Mouse (Mus musculus): ENCODE results near the gene Adgrd1. TPM values are rescaled to one million over a fixed set of nuclear protein-coding genes. Genes with fewer than 3 reads are reported as not detected.

Adgrd1 gene
- polyA plus RNA-seq, 1 experiment from 2014 or later, result 1.6 TPM

GRCm38 (mm10) chr5:129161372-129162051, 65.0 kb downstream of the Adgrd1 start:
- no peak overlapping the region for H3K27ac ChIP-seq (ENCODE audit: low read depth, low read length)
- no peak overlapping the region for H3K4me2 ChIP-seq (replicated peaks; ENCODE audit: low read depth)
- ATAC-seq, result peak; percentile 86
- no peak overlapping the region for H3K9ac ChIP-seq (ENCODE audit: low read depth, low read length)
- 70% methylated on average over 11 of the region's 11 CpGs for WGBS
- no peaks in the 10 kb centered on the region for H3K27me3 ChIP-seq (replicated peaks; ENCODE audit: control insufficient read depth, insufficient read depth, low read length)
- H3K9me3 ChIP-seq (ENCODE audit: control insufficient read depth), result no peaks in the 10 kb centered on the region
- H3K4me3 ChIP-seq (ENCODE audit: low read depth, low read length), result no peak overlapping the region
- H3K36me3 ChIP-seq (ENCODE audit: control insufficient read depth, insufficient read depth), result no peaks in the 10 kb centered on the region
- H3K4me1 ChIP-seq (replicated peaks; ENCODE audit: control insufficient read depth, insufficient read depth, low read length), result no peaks in the 10 kb centered on the region
- TF ChIP-seq CTCF (IDR thresholded peaks at IDR 0.05; ENCODE audit: low read depth), result peak; percentile 56

DNA sequence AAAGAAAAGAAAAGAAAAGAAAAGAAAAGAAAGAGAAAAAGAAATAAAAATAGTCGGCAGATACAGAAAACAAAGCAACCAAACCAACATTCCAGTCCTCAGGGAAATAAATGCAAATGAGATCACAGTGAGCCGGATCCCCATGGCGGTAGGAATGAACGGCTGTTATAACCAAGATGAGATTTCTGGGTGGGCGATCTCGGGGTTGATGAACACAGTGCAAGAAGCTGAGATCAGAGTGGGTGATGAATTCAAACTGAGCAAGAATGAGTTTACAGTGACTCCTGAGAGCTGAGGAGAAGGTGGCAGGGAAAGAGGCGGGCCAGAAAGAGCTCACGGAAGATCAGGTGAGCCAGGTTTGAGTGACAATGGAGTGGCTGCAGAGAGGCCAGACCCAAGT, 66.9 kb downstream of the Adgrd1 start:
- Histone ChIP-seq H3K4me1 (replicated peaks; ENCODE audit: control insufficient read depth, insufficient read depth, low read length) (no peaks in the 10 kb centered on the region), H3K9me3 (ENCODE audit: control insufficient read depth) (no peaks in the 10 kb centered on the region), H3K36me3 (ENCODE audit: control insufficient read depth, insufficient read depth) (no peaks in the 10 kb centered on the region), H3K4me2 (replicated peaks; ENCODE audit: low read depth) (no peak overlapping the region), H3K4me3 (ENCODE audit: low read depth, low read length) (no peak overlapping the region), H3K27me3 (replicated peaks; ENCODE audit: control insufficient read depth, insufficient read depth, low read length) (no peaks in the 10 kb centered on the region), H3K27ac (ENCODE audit: low read depth, low read length) (no peak overlapping the region), H3K9ac (ENCODE audit: low read depth, low read length) (no peak overlapping the region)
- no peak for TF ChIP-seq CTCF (IDR thresholded peaks at IDR 0.05; ENCODE audit: low read depth)
- 77% methylated on average over 8 of the region's 8 CpGs for WGBS
- no peak for ATAC-seq

- Histone ChIP-seq H3K4me2 (replicated peaks; ENCODE audit: low read depth) (no peak overlapping the region), H3K9me3 (ENCODE audit: control insufficient read depth) (no peaks in the 10 kb centered on the region), H3K4me3 (ENCODE audit: low read depth, low read length) (no peak overlapping the region), H3K27me3 (replicated peaks; ENCODE audit: control insufficient read depth, insufficient read depth, low read length) (no peaks in the 10 kb centered on the region), H3K4me1 (replicated peaks; ENCODE audit: control insufficient read depth, insufficient read depth, low read length) (no peaks in the 10 kb centered on the region), H3K36me3 (ENCODE audit: control insufficient read depth, insufficient read depth) (no peaks in the 10 kb centered on the region), H3K9ac (ENCODE audit: low read depth, low read length) (no peak overlapping the region), H3K27ac (ENCODE audit: low read depth, low read length) (no peak overlapping the region)
- no peak for ATAC-seq
- WGBS, result 16% methylated on average over 10 of the region's 10 CpGs
- no peak for TF ChIP-seq CTCF (IDR thresholded peaks at IDR 0.05; ENCODE audit: low read depth)
These were observed 67.5 kb downstream of the Adgrd1 start for GRCm38 (mm10) chr5:129164091-129164490.

DNA sequence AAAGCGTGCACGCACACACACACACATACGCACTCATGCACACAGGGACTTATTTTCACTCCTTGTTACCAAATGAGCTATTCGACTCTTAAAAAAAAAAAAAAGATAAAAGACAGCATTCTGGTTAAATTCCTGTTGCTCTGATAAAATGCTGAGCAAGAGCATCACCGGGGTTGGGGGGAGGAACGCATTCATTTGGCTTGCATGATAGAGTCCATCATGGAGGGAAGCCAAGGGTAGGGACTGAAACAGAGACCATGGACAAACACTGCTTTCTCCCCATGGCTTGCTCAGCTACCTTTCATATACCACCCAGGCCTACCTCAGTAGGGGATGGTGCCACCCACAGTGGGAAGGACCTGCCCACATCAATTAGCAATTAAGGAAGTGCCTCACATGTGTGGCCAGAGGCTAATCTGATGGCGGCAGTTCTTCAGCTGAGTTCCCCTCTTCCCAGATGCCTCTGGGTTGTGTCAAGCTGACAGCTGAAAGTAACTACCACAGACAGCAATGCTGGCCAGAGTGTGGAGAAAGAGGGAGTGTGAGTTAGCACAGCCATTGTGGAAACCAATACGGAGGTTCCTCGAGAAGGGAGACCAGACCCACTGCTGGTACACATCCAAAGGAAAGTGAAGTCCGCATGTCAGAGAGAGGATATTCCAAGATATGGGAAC, 68.5 kb downstream of the Adgrd1 start:
- H3K4me1 ChIP-seq (replicated peaks; ENCODE audit: control insufficient read depth, insufficient read depth, low read length), result no peaks in the 10 kb centered on the region
- H3K4me2 ChIP-seq (replicated peaks; ENCODE audit: low read depth), result no peak overlapping the region
- 71% methylated on average over 10 of the region's 10 CpGs for whole genome bisulfite sequencing
- no peak for TF ChIP-seq CTCF (IDR thresholded peaks at IDR 0.05; ENCODE audit: low read depth)
- no peaks in the 10 kb centered on the region for H3K36me3 ChIP-seq (ENCODE audit: control insufficient read depth, insufficient read depth)
- H3K9me3 ChIP-seq (ENCODE audit: control insufficient read depth), result no peaks in the 10 kb centered on the region
- no peak for ATAC-seq
- H3K4me3 ChIP-seq (ENCODE audit: low read depth, low read length), result no peak overlapping the region
- H3K27me3 ChIP-seq (replicated peaks; ENCODE audit: control insufficient read depth, insufficient read depth, low read length), result no peaks in the 10 kb centered on the region
- no peak overlapping the region for H3K27ac ChIP-seq (ENCODE audit: low read depth, low read length)
- no peak overlapping the region for H3K9ac ChIP-seq (ENCODE audit: low read depth, low read length)

DNA sequence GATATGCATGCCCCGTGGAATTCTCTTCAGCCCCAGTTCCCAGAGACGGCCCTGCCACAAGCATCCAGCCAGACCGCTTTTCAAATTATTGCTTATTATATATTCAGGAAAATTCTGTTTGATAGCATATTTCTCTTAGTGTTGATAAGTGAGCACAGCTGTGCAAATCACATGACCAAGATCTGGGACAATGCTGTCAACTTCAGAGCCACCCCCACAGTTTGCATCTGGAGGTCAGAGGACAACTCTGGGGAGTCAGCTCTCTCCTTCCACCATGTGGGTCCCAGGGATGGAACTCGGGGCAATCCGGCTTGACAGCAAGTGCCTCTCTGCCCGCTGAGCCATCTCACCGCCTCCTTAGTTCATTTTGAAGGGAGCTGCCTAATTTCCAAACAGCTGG, 69.0 kb downstream of the Adgrd1 start:
- 60% methylated on average over 7 of the region's 7 CpGs for WGBS
- ATAC-seq, result no peak
- no peaks in the 10 kb centered on the region for H3K9me3 ChIP-seq (ENCODE audit: control insufficient read depth)
- H3K4me2 ChIP-seq (replicated peaks; ENCODE audit: low read depth), result no peak overlapping the region
- H3K27me3 ChIP-seq (replicated peaks; ENCODE audit: control insufficient read depth, insufficient read depth, low read length), result no peaks in the 10 kb centered on the region
- H3K9ac ChIP-seq (ENCODE audit: low read depth, low read length), result no peak overlapping the region
- no peak for TF ChIP-seq CTCF (IDR thresholded peaks at IDR 0.05; ENCODE audit: low read depth)
- H3K4me1 ChIP-seq (replicated peaks; ENCODE audit: control insufficient read depth, insufficient read depth, low read length), result no peaks in the 10 kb centered on the region
- H3K4me3 ChIP-seq (ENCODE audit: low read depth, low read length), result no peak overlapping the region
- no peaks in the 10 kb centered on the region for H3K36me3 ChIP-seq (ENCODE audit: control insufficient read depth, insufficient read depth)
- H3K27ac ChIP-seq (ENCODE audit: low read depth, low read length), result no peak overlapping the region

DNA sequence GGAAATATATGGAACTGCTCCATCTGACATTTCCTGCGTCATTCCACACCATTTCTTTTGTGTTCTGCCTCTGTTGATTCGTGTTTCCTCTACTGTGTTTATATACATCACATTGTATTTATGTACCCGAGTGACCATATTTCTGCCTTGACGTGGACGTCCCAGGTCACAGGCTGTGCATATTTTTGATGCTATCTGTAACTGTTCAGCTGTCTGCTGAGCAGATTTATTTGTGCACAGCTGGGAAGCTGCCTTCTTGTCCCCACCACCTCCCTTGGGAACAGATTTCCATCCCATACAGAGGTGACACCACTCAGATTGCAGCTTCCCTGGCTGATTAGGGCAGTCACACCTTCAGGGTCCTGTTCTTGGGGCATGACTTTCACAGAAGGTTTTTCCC, 72.5 kb downstream of the Adgrd1 start:
- Histone ChIP-seq H3K4me1 (replicated peaks; ENCODE audit: control insufficient read depth, insufficient read depth, low read length) (no peaks in the 10 kb centered on the region), H3K9ac (ENCODE audit: low read depth, low read length) (no peak overlapping the region), H3K4me2 (replicated peaks; ENCODE audit: low read depth) (no peak overlapping the region), H3K27ac (ENCODE audit: low read depth, low read length) (no peak overlapping the region), H3K9me3 (ENCODE audit: control insufficient read depth) (no peaks in the 10 kb centered on the region), H3K27me3 (replicated peaks; ENCODE audit: control insufficient read depth, insufficient read depth, low read length) (no peaks in the 10 kb centered on the region), H3K36me3 (ENCODE audit: control insufficient read depth, insufficient read depth) (no peaks in the 10 kb centered on the region), H3K4me3 (ENCODE audit: low read depth, low read length) (no peak overlapping the region)
- no peak for TF ChIP-seq CTCF (IDR thresholded peaks at IDR 0.05; ENCODE audit: low read depth)
- no peak for ATAC-seq
- whole genome bisulfite sequencing, result 58% methylated on average over 5 of the region's 5 CpGs

Data from intestine, postnatal 0 days (tissue).